Mouse (Mus musculus) cerebellum, adult 2 months (tissue): Measurements from ENCODE around the gene Ntm.

Experiments
- CTCF ChIP-seq: fragments of 200-500 bp; IDR thresholded peaks from 2 replicates; pipeline ENCODE4 v1.5.1; 2011; ENCODE audit warnings: low read depth, mild to moderate bottlenecking, control low read depth, low read length, moderate library complexity, borderline replicate concordance; ENCODE audit not compliant: insufficient read depth
- POLR2A ChIP-seq: fragments of 200-500 bp; IDR thresholded peaks from 2 replicates; pipeline ENCODE4 v1.6.1; 2011; ENCODE audit warnings: low read length, control low read depth, borderline replicate concordance; ENCODE audit not compliant: insufficient read depth

DNA sequence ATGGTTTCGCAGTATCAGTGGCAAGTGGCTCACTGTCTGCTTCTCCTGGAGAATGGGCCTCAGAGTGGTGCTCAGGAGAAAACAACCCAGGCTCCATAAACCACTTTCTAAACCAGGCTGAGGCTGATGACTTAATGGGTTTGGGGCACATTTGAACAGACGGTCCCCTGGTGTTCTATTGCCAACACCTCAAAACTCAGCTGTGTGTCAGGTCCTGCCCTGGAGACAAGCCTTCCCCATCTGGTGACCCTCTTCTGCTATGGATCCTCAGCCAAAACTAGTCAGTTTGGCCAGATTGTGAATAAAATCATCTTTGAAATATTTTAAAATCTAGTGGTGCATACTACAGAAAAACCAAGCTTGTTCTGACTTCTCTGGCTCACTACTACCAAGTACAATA is 907.3 kb downstream of the Ntm start:
- TF ChIP-seq CTCF: no peak
- TF ChIP-seq POLR2A: no peak
